In genomic region chr8:48309191-48309987, GRCm38 (mm10) we compare ENCODE assay signal across 8 mouse cellular contexts.
A peak's percentile ranks its signal among the peaks of the same experiment; 100 is the strongest.
DNase-seq lines count a peak whose midpoint lies in the region; ATAC-seq lines count a peak whose summit lies in the region.

No protein-coding gene starts in this region.

- no peaks in the 10 kb centered on the region for H3K36me3 ChIP-seq in heart, embryonic 13.5 days

- 0 out of 2 replicates have a peak overlapping the region, but pooled peaks have one; percentile 2 for H3K4me2 ChIP-seq in heart, embryonic 13.5 days

- 42% methylated on average over 16 of the region's 16 CpGs for WGBS in heart, embryonic 13.5 days

- H3K9me3 ChIP-seq in heart, embryonic 13.5 days, result no peaks in the 10 kb centered on the region

- peak; percentile 6 for DNase-seq in urinary bladder, postnatal 25 days (ENCODE audit: low spot score)
- no peak for DNase-seq in urinary bladder, postnatal 4 days (ENCODE audit: low spot score in 2 of 2)
- peak; percentile 28 for DNase-seq in lung, postnatal 36 days
- peak; percentile 27 for DNase-seq in yolk sac, embryonic 10.5 days (ENCODE audit: low spot score)
- DNase-seq in cerebellum, adult 18-20 months, result no peak
- no peak for DNase-seq in left cerebral cortex, postnatal 14 days (ENCODE audit: low spot score in 2 of 2)

- H3K4me3 ChIP-seq in heart, embryonic 13.5 days, result no peak overlapping the region

- H3K4me1 ChIP-seq in heart, embryonic 13.5 days, result peaks cover 27% of the 10 kb centered on the region

- H3K9ac ChIP-seq in heart, embryonic 13.5 days, result no peak overlapping the region

- intact Hi-C loops in left cerebral cortex, postnatal 14 days (cut with DNase I), result loop anchor here (10.0 kb wide), 1 partner anchor 215 kb away; no protein-coding TSS in a partner anchor

- no peak for ATAC-seq in heart, embryonic 13.5 days (ENCODE audit: extremely low read depth, insufficient number of reproducible peaks, low FRiP score, low TSS enrichment)
- ATAC-seq in megakaryocyte progenitor cell, adult 5-6 weeks (replicated peaks; ENCODE audit: poor library complexity), result no peak

- H3K27me3 ChIP-seq in heart, embryonic 13.5 days (replicated peaks), result no peaks in the 10 kb centered on the region

- H3K27ac ChIP-seq in heart, embryonic 13.5 days (replicated peaks), result peak overlapping the region; percentile 29; the same call in 1 of the 2 replicates

Comparison
In these comparisons a context has a peak if more than half of its experiments do, and no peak if none do; other contexts are left out.
1. DNase-seq: peak in urinary bladder, postnatal 25 days (single experiment), lung, postnatal 36 days (single experiment) and yolk sac, embryonic 10.5 days (single experiment); none in urinary bladder, postnatal 4 days (0 of 2), cerebellum, adult 18-20 months (0 of 2) and left cerebral cortex, postnatal 14 days (0 of 2).